Mouse (Mus musculus) C2C12 (cell line): ENCODE measurements around the gene Mboat2. TPM values are rescaled to one million over a fixed set of nuclear protein-coding genes. Genes with fewer than 3 reads are reported as not detected.

Experiments
- H3K27me3 ChIP-seq: one replicate; pipeline ENCODE4 v1.6.1; 2011; ENCODE audit not compliant: control insufficient read depth, insufficient read depth, insufficient read length
- H3K36me3 ChIP-seq: one replicate; pipeline ENCODE4 v1.6.1; 2011; ENCODE audit not compliant: control insufficient read depth, insufficient read depth
- H3K4me3 ChIP-seq: one replicate; pipeline ENCODE4 v1.5.1; 2011; ENCODE audit warnings: mild to moderate bottlenecking, control low read depth; ENCODE audit not compliant: poor library complexity, insufficient read depth, severe bottlenecking
- H3K79me2 ChIP-seq: one replicate; pipeline ENCODE4 v1.6.1; 2011; ENCODE audit not compliant: control insufficient read depth, insufficient read depth
- H3K79me3 ChIP-seq: one replicate; pipeline ENCODE4 v1.6.1; 2011; ENCODE audit warnings: low read depth, control low read depth
- H3ac ChIP-seq: one replicate; pipeline ENCODE3; 2011; ENCODE audit warnings: low read depth; ENCODE audit not compliant: control insufficient read depth, insufficient read length
- CEBPB ChIP-seq: IDR thresholded peaks from one replicate; pipeline ENCODE4 v1.6.1; 2011; ENCODE audit warnings: low read depth, mild to moderate bottlenecking, control low read depth, moderate library complexity
- CTCF ChIP-seq: IDR thresholded peaks from one replicate; pipeline ENCODE4 v1.5.1; 2011; ENCODE audit not compliant: control insufficient read depth, insufficient read depth, insufficient read length
- FOSL1 ChIP-seq: IDR thresholded peaks from one replicate; pipeline ENCODE4 v1.8.0; 2011; ENCODE audit warnings: mild to moderate bottlenecking, low read length; ENCODE audit not compliant: poor library complexity, insufficient read depth, severe bottlenecking
- MAX ChIP-seq: IDR thresholded peaks from one replicate; pipeline ENCODE4 v1.6.1; 2011; ENCODE audit warnings: mild to moderate bottlenecking, control low read depth
- MYOD1 ChIP-seq: IDR thresholded peaks from one replicate; pipeline ENCODE4 v1.6.1; 2011; ENCODE audit warnings: low read depth; ENCODE audit not compliant: control insufficient read depth, insufficient read length
- MYOG ChIP-seq: IDR thresholded peaks from one replicate; pipeline ENCODE4 v1.6.1; 2011; ENCODE audit not compliant: control insufficient read depth, insufficient read length; ENCODE audit errors: extremely low read depth
- USF1 ChIP-seq: IDR thresholded peaks from one replicate; pipeline ENCODE4 v1.6.1; 2011; ENCODE audit warnings: low read depth, mild to moderate bottlenecking, control low read depth, moderate library complexity
- polyA plus RNA-seq: library from polyadenylated mRNA; unstranded; fragments of >200 nt; fragmentation: generic; extraction: Trizol; gene quantifications from one replicate; pipeline ENCODE4 v1.2.1, GENCODE M21; 2012; ENCODE audit warnings: missing spikeins

The Mboat2 gene
- polyA plus RNA-seq, 1 experiment, result 3.7 TPM

DNA sequence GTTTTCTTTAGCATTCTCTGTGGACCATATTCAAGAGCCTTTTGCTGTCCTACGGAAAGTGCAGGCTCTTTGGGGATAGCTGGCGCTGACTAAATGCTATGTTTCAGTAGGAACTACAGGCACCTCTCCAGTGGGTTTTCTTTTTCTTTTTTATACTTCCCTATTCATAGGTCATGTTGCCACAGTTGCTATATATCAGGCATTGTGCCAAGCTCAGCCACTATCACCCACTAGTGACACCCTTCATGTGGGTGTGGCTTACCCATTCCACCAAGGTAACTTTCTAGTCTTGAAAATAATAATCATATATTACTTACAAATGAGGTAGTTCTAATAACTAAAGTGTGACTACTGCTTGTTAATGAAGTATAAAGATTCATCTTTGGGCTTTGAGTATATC is 59.5 kb downstream of the Mboat2 start:
- Histone ChIP-seq H3K27me3 (no peaks in the 10 kb centered on the region), H3K4me3 (no peak overlapping the region), H3K79me2 (no peaks in the 10 kb centered on the region), H3K36me3 (no peaks in the 10 kb centered on the region), H3ac (no peak overlapping the region), H3K79me3 (no peaks in the 10 kb centered on the region)
- TF ChIP-seq CTCF (no peak), MYOD1 (no peak), MYOG (no peak), MAX (no peak), FOSL1 (no peak), USF1 (no peak), CEBPB (no peak)

GRCm38 (mm10) chr12:24890684-24891459 is 60.2 kb downstream of the Mboat2 start:
- no peaks in the 10 kb centered on the region for H3K27me3 ChIP-seq
- H3K36me3 ChIP-seq, result no peaks in the 10 kb centered on the region
- no peak for TF ChIP-seq MYOG
- no peak overlapping the region for H3K4me3 ChIP-seq
- H3K79me3 ChIP-seq, result no peaks in the 10 kb centered on the region
- no peaks in the 10 kb centered on the region for H3K79me2 ChIP-seq
- H3ac ChIP-seq, result no peak overlapping the region

DNA sequence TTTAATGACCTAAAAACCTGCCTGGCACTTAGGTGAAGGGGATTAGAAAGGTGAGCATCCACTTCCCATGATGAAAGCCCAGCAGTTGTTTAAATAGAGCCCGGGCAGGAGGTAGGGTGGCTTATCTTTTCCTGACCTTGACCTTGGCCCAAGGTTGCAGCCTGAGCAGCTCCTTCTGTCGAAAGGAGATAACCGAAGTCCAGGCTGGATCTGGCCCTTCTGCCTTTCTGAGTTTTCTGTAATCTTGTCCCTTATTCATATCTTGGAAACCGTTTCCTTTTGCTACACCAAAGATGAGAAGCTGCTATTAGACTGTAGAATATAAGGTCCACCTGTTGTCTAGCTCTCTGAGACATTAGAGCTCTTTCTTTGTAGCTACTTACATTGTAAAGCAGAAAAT is 61.9 kb downstream of the Mboat2 start:
- Histone ChIP-seq H3K4me3 (no peak overlapping the region), H3K79me2 (no peaks in the 10 kb centered on the region), H3K36me3 (no peaks in the 10 kb centered on the region), H3K27me3 (no peaks in the 10 kb centered on the region), H3ac (no peak overlapping the region), H3K79me3 (no peaks in the 10 kb centered on the region)
- TF ChIP-seq CTCF (no peak), USF1 (no peak), FOSL1 (no peak), MYOD1 (no peak), MAX (no peak), MYOG (no peak), CEBPB (no peak)

- no peaks in the 10 kb centered on the region for H3K79me3 ChIP-seq
- H3K4me3 ChIP-seq, result no peak overlapping the region
- H3K27me3 ChIP-seq, result no peaks in the 10 kb centered on the region
- no peaks in the 10 kb centered on the region for H3K36me3 ChIP-seq
- no peaks in the 10 kb centered on the region for H3K79me2 ChIP-seq
- H3ac ChIP-seq, result no peak overlapping the region
- TF ChIP-seq MYOG (no peak), CTCF (no peak), FOSL1 (no peak), CEBPB (no peak), MAX (no peak), USF1 (no peak), MYOD1 (no peak)
Observed at GRCm38 (mm10) chr12:24893777-24894468, 63.2 kb downstream of the Mboat2 start.

- Histone ChIP-seq H3ac (no peak overlapping the region), H3K79me3 (no peaks in the 10 kb centered on the region), H3K36me3 (no peaks in the 10 kb centered on the region), H3K4me3 (no peak overlapping the region), H3K27me3 (no peaks in the 10 kb centered on the region), H3K79me2 (no peaks in the 10 kb centered on the region)
- TF ChIP-seq CTCF (no peak), MYOD1 (no peak), MYOG (no peak), USF1 (no peak), FOSL1 (no peak), MAX (no peak), CEBPB (no peak)
Observed at GRCm38 (mm10) chr12:24895352-24895751, 64.7 kb downstream of the Mboat2 start.
